Mouse (Mus musculus) intestine, postnatal 0 days (tissue): ENCODE data around the gene 4930432M17Rik. TPM values are rescaled to one million over a fixed set of nuclear protein-coding genes. Genes with fewer than 3 reads are reported as not detected.

ENCODE experiments used
- ATAC-seq: fragments of 200-750 bp; cut with Nextera tagmentation; 2 replicates; pipeline ENCODE4 v1.8.0; 2017; ENCODE audit warnings: mild to moderate bottlenecking, moderate TSS enrichment, moderate library complexity
- H3K27ac ChIP-seq: fragments of 300-500 bp; sonication (generic); 2 replicates; pipeline ENCODE4 v1.5.1; 2014; ENCODE audit warnings: mild to moderate bottlenecking, low read depth, low read length, moderate library complexity
- H3K27me3 ChIP-seq: fragments of 300-500 bp; sonication (generic); replicated peaks from 2 replicates; pipeline ENCODE4 v1.6.1; 2014; ENCODE audit warnings: low read length, mixed read lengths; ENCODE audit not compliant: control insufficient read depth, insufficient read depth
- H3K36me3 ChIP-seq: fragments of 300-500 bp; sonication (generic); 2 replicates; pipeline ENCODE4 v1.6.1; 2014; ENCODE audit warnings: mild to moderate bottlenecking, moderate library complexity; ENCODE audit not compliant: control insufficient read depth, insufficient read depth
- H3K4me1 ChIP-seq: fragments of 300-500 bp; sonication (generic); replicated peaks from 2 replicates; pipeline ENCODE4 v1.6.1; 2014; ENCODE audit warnings: antibody characterized with exemption, low read length, mixed read lengths; ENCODE audit not compliant: control insufficient read depth, insufficient read depth
- H3K4me2 ChIP-seq: fragments of 300-500 bp; sonication (generic); replicated peaks from 2 replicates; pipeline ENCODE4 v1.6.1; 2014; ENCODE audit warnings: low read depth, mild to moderate bottlenecking, moderate library complexity
- H3K4me3 ChIP-seq: fragments of 300-500 bp; sonication (generic); 2 replicates; pipeline ENCODE4 v1.5.1; 2014; ENCODE audit warnings: low read depth, low read length
- H3K9ac ChIP-seq: fragments of 300-500 bp; sonication (generic); 2 replicates; pipeline ENCODE4 v1.6.1; 2014; ENCODE audit warnings: mild to moderate bottlenecking, low read depth, low read length
- H3K9me3 ChIP-seq: fragments of 300-500 bp; sonication (generic); 2 replicates; pipeline ENCODE4 v1.6.1; 2016; ENCODE audit warnings: mixed run types; ENCODE audit not compliant: control insufficient read depth
- CTCF ChIP-seq: sonication (generic); IDR thresholded peaks from 2 replicates; pipeline ENCODE4 v1.5.1; 2016; ENCODE audit warnings: low read depth, mild to moderate bottlenecking, control low read depth, antibody characterized with exemption, moderate library complexity
- WGBS: fragments of 180-500 bp; shearing (Covaris S2); extraction: QIAGEN DNeasy Blood & Tissue Kit; methylation state at CpG from one replicate; pipeline ENCODE4 v1.1.7; 2014; 5-methylcytosine and 5-hydroxymethylcytosine counted together
- polyA plus RNA-seq: library from polyadenylated mRNA; unstranded; fragments of >200 nt; fragmentation: Nextera tagmentation; extraction: Ambion mirVana; gene quantifications from 2 replicates; pipeline ENCODE4 v1.2.1, GENCODE M21; 2015

The 4930432M17Rik gene
- polyA plus RNA-seq, 1 experiment from 2014 or later = not detected

DNA sequence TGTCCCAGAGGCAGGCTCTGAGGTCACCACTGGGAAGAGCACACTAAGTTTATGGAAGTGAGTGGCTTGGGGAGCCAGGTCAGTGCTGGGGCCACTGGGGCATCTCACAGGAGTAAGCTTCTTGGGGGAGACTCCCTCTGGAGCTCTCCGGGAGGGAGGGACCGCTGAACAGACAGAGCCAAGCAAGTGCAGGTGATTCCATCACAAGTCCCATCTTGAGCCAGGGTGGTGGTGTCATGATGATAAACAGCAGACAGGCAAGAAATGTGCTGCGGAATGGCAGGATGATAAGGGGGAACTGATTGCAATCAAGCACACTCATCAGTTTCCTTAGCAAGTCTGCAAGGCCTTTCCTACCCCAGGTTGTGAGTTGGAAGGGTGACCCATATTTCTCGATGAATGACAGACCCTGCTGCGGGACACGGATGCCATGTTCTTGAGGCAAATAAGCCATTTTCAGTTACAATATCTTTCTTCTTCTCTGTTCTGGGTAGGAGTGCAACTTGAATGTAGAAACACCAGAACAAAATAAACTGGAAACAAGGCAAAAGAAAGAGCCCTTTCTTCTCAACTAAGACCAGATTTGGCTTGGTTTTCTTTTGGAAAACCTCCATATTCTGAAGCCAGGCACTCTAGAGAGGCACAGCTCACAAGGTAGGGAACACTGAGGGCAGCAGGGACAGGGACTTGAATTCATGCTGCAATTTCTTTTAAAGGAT is 45.3 kb downstream of the 4930432M17Rik start:
- Histone ChIP-seq H3K4me3 (no peak overlapping the region), H3K27me3 (peaks cover 39% of the 10 kb centered on the region; the same call in 1 of the 2 replicates), H3K27ac (no peak overlapping the region), H3K4me1 (0 out of 2 replicates have a peak, but pooled peaks cover 8% of the 10 kb centered on the region), H3K36me3 (no peaks in the 10 kb centered on the region), H3K9ac (no peak overlapping the region), H3K9me3 (no peaks in the 10 kb centered on the region), H3K4me2 (no peak overlapping the region)
- no peak for TF ChIP-seq CTCF
- 68% methylated on average over 6 of the region's 6 CpGs for WGBS
- ATAC-seq = no peak

DNA sequence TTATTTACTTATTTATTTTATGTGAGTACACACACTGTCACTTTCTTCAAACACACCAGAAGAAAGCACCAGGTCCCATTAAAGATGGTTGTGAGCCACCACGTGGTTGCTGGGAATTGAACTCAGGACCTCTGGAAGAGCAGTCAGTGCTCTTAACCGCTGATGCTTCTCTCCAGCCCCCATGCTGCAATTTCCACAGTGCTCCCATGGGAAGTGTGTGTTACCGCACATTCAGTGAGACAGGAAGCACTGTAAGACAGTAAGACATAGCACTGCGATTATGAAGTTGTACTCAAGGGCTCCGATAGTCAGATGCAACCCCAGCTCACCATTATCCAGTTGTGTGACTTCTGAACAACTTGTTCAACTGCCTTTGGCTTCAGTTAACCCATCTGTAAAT is 45.9 kb downstream of the 4930432M17Rik start:
- 82% methylated on average over 5 of the region's 5 CpGs for WGBS
- no peak for TF ChIP-seq CTCF
- peaks cover 34% of the 10 kb centered on the region; the same call in 1 of the 2 replicates for H3K27me3 ChIP-seq

GRCm38 (mm10) chr3:121718679-121719078 is 48.1 kb downstream of the 4930432M17Rik start:
- 77% methylated on average over 8 of the region's 8 CpGs for WGBS
- Histone ChIP-seq H3K27ac (no peak overlapping the region), H3K4me2 (no peak overlapping the region), H3K4me1 (peaks cover 14% of the 10 kb centered on the region), H3K9me3 (no peaks in the 10 kb centered on the region), H3K27me3 (peaks cover 27% of the 10 kb centered on the region; the same call in 1 of the 2 replicates), H3K9ac (no peak overlapping the region), H3K4me3 (no peak overlapping the region), H3K36me3 (no peaks in the 10 kb centered on the region)
- no peak for TF ChIP-seq CTCF
- no peak for ATAC-seq

More for the DNA sequence above, 45.9 kb downstream of the 4930432M17Rik start:
- no peak for ATAC-seq
- H3K36me3 ChIP-seq = no peaks in the 10 kb centered on the region
- no peak overlapping the region for H3K27ac ChIP-seq
- no peak overlapping the region for H3K9ac ChIP-seq
- H3K4me2 ChIP-seq = no peak overlapping the region
- H3K4me3 ChIP-seq = no peak overlapping the region
- 0 out of 2 replicates have a peak, but pooled peaks cover 8% of the 10 kb centered on the region for H3K4me1 ChIP-seq
- H3K9me3 ChIP-seq = no peaks in the 10 kb centered on the region

- Histone ChIP-seq H3K9me3 (no peaks in the 10 kb centered on the region), H3K4me1 (peaks cover 11% of the 10 kb centered on the region), H3K27me3 (peaks cover 27% of the 10 kb centered on the region; the same call in 1 of the 2 replicates), H3K4me2 (no peak overlapping the region), H3K36me3 (no peaks in the 10 kb centered on the region), H3K9ac (no peak overlapping the region), H3K27ac (no peak overlapping the region), H3K4me3 (no peak overlapping the region)
- no peak for ATAC-seq
- 74% methylated on average over 3 of the region's 3 CpGs for WGBS
- TF ChIP-seq CTCF = no peak
Measured at GRCm38 (mm10) chr3:121719701-121720100, 49.1 kb downstream of the 4930432M17Rik start.

DNA sequence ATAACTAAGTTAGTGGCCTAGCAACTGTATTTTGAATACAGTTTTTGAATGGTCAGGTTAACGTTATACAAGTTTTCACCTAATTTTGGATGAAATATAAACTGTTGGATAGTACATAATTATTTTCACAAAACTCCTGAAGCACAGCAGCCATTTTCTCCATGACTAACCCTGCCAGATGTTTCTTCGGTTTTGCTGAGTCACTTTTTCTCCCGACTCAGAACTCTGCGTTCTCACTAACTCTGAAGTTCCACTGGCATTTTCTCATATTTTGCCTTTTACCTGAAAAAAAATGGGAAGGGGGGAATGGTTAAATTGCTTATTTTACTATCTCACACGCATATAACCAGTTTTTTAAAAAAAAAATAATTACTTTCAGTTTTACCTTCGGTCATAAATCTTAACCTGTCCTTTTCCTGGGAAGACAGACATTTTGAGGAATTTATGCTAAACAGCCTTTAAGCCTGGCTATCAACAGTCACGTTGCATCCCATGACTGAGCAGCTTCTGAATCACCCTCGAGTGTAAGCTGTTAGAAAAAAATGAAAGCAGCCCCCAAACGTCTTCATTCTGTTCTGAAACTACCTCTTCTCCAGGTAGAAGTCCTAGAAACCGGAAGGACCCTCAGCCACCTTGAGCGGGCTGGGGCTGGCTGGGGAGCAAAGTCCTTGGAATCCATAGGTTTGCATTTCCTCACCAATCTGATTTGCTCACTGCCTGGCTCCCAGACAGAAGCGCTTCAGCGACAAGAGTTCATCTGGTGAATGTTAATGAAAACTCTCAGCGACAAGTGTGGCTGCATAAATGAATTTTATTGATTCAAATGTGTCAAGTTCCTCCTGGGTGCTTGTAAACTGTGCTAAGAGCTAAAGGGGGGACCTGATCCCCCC is 50.5 kb downstream of the 4930432M17Rik start:
- 0 out of 2 replicates have a peak, but pooled peaks have one; percentile 27 for ATAC-seq
- Histone ChIP-seq H3K4me3 (peak overlapping the region; percentile 18), H3K4me2 (peak overlapping the region; percentile 59), H3K9me3 (no peaks in the 10 kb centered on the region), H3K4me1 (peaks cover 6% of the 10 kb centered on the region), H3K9ac (no peak overlapping the region), H3K27ac (no peak overlapping the region), H3K36me3 (no peaks in the 10 kb centered on the region), H3K27me3 (peaks cover 23% of the 10 kb centered on the region; the same call in 1 of the 2 replicates)
- 28% methylated on average over 14 of the region's 14 CpGs for WGBS
- TF ChIP-seq CTCF = no peak

DNA sequence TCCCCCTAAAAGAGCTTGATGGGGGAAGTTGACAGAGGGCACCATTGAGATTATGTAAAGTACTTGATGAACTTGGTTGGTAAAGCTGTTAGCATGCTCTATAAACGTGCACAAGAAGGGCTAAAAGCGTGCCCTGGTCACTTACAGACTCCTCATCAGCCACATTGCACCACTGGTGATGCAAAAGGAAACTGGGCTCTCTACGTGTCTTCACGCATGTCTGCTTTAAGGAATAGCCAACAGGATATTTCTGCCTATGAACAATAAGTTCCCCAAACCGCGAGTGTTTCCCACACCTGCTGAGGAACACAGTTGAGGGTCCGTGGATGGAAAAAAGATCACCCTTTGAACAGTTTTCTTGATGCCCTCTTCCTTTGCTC is 51.1 kb downstream of the 4930432M17Rik start:
- TF ChIP-seq CTCF = no peak
- no peak overlapping the region for H3K27ac ChIP-seq
- no peaks in the 10 kb centered on the region; the same call in 1 of the 2 replicates for H3K36me3 ChIP-seq
- no peak overlapping the region for H3K9ac ChIP-seq
- no peaks in the 10 kb centered on the region for H3K9me3 ChIP-seq
- H3K4me1 ChIP-seq = peaks cover 6% of the 10 kb centered on the region
- no peak overlapping the region for H3K4me3 ChIP-seq
- H3K4me2 ChIP-seq = peak overlapping the region; percentile 59
- 65% methylated on average over 7 of the region's 7 CpGs for WGBS
- ATAC-seq = no peak
- H3K27me3 ChIP-seq = peaks cover 22% of the 10 kb centered on the region; the same call in 1 of the 2 replicates
